Mouse (Mus musculus) liver, adult 2 months (tissue): ENCODE data around the gene Msantd1.

Experiments
- CTCF ChIP-seq: fragments of 200-500 bp; IDR thresholded peaks from 2 replicates; pipeline ENCODE4 v1.5.1; 2011; ENCODE audit warnings: low read depth, low read length, control low read depth
- POLR2A ChIP-seq: fragments of 200-500 bp; IDR thresholded peaks from 2 replicates; pipeline ENCODE4 v1.6.1; 2011; ENCODE audit warnings: low read length, control low read depth; ENCODE audit not compliant: insufficient read depth; ENCODE audit errors: extremely low read depth

GRCm38 (mm10) chr5:34902811-34903385 lies 4.9 kb upstream of the Msantd1 start:
- no peak for TF ChIP-seq POLR2A
- no peak for TF ChIP-seq CTCF
